Mouse (Mus musculus) forebrain, embryonic 10.5 days (tissue): ENCODE results near the gene Ggnbp2. TPM values are rescaled to one million over a fixed set of nuclear protein-coding genes. Genes with fewer than 3 reads are reported as not detected.
A peak's percentile ranks its signal among the peaks of the same experiment; 100 is the strongest.

Experiments
- DNase-seq: peaks from one replicate; pipeline ENCODE4 v3.0.0-alpha.2; 2017; ENCODE audit warnings: low spot score; ENCODE audit errors: extremely low spot score
- H3K27ac ChIP-seq: fragments of 300-500 bp; sonication (generic); 2 replicates; pipeline ENCODE4 v1.5.1; 2016; ENCODE audit warnings: mild to moderate bottlenecking
- H3K27me3 ChIP-seq: fragments of 300-500 bp; sonication (generic); 2 replicates; pipeline ENCODE4 v1.6.1; 2016; ENCODE audit warnings: mild to moderate bottlenecking; ENCODE audit not compliant: poor library complexity, severe bottlenecking
- H3K36me3 ChIP-seq: fragments of 300-500 bp; sonication (generic); replicated peaks from 2 replicates; pipeline ENCODE4 v1.6.1; 2016; ENCODE audit warnings: mild to moderate bottlenecking, moderate library complexity
- H3K4me1 ChIP-seq: fragments of 300-500 bp; sonication (generic); 2 replicates; pipeline ENCODE4 v1.6.1; 2016
- H3K4me3 ChIP-seq: fragments of 300-500 bp; sonication (generic); 2 replicates; pipeline ENCODE4 v1.5.1; 2016; ENCODE audit warnings: mild to moderate bottlenecking, moderate library complexity
- H3K9me3 ChIP-seq: fragments of 300-500 bp; sonication (generic); 2 replicates; pipeline ENCODE4 v1.6.1; 2016; ENCODE audit warnings: mild to moderate bottlenecking, moderate library complexity
- WGBS: fragments of 180-500 bp; shearing (Covaris S2); methylation state at CpG from one replicate; pipeline ENCODE4 v1.1.7; 2016; 5-methylcytosine and 5-hydroxymethylcytosine counted together
- microRNA-seq: library from miRNA; unstranded; fragments of <30 nt; microRNA quantifications from one replicate; pipeline ENCODE4, GENCODE M21; 2017
- polyA plus RNA-seq: library from polyadenylated mRNA; unstranded; fragments of >200 nt; fragmentation: Nextera tagmentation; extraction: Ambion mirVana; gene quantifications from 2 replicates; pipeline ENCODE4 v1.2.1, GENCODE M21; 2016

Ggnbp2 gene
- polyA plus RNA-seq, 1 experiment from 2014 or later = 52.3 TPM

DNA sequence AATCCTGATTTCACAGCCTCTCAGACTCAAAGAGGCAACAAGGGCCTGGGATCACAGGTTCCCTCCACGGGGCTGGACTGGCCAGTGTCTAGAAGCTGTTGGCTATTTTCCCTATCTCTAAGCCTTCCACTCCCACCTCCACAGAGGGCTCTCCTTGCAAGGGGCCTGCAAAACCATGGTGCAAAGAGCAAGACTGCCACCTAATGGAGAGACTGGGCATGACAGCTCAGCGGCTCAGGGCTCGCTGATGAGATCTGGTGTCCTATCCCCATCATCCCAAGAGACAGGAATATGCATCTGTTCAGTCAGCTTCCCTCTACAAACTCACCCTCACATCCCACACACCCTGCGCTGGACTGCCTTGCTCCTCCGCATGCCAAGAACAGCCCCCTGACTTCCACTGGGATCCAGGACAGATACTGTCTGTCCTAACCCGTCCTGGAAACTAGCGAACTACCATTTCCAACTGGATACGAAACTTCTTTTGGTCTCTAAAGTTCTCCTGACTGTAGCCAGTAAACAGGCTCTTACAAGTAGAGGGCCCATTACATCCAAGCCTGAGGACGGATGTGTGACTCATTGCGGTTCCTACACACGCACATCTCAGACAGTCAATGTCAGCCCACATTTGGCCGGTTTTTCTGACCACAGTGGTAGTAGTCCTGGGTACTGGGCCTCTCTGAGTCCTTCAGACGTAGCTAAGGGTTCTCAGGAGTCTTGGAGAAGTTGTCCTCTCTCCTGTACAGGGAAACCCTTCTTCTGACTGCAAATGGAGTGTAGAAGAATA, 56.7 kb downstream of the Ggnbp2 start:
- no peak overlapping the region for H3K4me3 ChIP-seq
- H3K36me3 ChIP-seq = 0 out of 2 replicates have a peak, but pooled peaks cover 3% of the 10 kb centered on the region
- H3K27ac ChIP-seq = no peak overlapping the region
- peak; percentile 82 for DNase-seq
- H3K4me1 ChIP-seq = peaks cover 19% of the 10 kb centered on the region
- H3K27me3 ChIP-seq = no peaks in the 10 kb centered on the region
- H3K9me3 ChIP-seq = no peaks in the 10 kb centered on the region
- 59% methylated on average over 13 of the region's 13 CpGs for WGBS

DNA sequence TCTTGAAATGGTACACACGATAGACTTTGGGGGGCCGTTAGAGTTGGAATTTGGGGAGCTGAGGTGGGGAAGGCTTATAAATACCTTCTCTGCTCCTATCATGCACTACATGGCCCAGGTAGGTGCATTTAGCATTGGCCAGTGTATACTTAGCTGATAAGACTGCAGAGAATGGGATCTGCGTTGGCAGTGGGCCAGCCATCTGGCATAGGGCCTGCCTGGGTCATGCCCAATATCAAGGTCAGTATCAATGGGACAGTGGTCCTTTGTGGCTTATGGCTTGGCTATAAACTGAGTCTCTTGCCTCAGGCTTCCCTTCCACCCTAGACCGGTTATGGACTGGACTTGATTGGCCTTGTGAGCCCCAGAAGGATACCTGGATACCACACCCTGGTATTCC, 66.2 kb downstream of the Ggnbp2 start:
- Histone ChIP-seq H3K27ac (no peak overlapping the region), H3K36me3 (no peaks in the 10 kb centered on the region), H3K4me3 (no peak overlapping the region), H3K27me3 (no peaks in the 10 kb centered on the region), H3K4me1 (no peaks in the 10 kb centered on the region), H3K9me3 (no peaks in the 10 kb centered on the region)
- DNase-seq = no peak
- 94% methylated on average over 4 of the region's 4 CpGs for WGBS

DNA sequence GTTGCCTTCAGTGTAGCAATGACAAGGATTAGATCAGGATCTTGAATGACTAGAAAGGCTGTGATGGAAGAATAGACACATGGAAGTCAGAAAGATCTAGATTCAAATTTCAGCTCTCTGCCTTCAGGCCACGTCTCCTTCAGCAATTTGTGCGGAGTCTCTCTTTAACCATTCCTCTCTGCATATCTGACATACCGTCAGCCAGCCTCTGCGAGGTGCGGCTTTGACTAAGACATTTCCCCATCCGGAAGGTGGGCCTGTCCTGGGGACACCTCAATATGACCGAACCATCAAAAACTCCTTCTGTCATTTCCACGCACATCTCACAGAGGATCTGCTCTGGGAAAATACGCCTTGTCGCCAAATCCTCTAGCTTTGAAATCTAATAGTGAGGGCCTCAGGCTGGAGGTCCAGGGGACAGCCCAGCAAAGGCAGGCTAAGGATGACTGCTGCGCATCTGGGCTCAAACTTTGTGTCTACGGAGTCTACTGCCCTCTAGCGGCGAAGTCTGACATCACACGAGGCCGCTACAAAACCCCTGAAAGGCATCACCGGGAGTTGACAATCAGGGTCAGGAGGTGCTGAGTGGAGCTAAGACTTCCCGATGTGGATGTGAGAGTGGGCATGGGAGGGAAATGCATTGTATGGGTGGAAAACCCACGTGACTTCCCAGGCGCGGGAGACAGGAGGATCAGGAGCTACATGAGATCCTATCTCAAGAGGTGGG, 72.8 kb downstream of the Ggnbp2 start:
- H3K9me3 ChIP-seq = no peaks in the 10 kb centered on the region
- 20% methylated on average over 21 of the region's 21 CpGs for WGBS

DNA sequence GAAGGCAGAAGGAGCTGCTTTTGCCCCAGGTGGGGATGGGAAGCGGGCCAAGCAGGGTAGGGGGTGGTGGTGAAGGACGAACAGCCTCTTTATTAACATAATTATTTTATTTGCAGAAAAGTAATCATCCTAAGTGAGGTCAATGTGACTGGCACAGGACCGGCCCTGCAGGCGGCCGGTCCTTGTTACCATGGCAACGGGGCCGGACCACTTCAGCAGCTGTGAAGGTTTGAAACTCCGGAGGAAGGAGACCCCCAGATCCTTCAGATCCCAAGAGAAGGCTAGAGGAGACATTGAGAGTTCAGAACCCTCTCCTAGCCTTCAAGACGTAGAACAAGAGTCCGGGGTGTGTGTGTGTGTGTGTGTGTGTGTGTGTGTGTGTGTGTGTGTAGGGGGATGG, 73.6 kb downstream of the Ggnbp2 start:
- Histone ChIP-seq H3K27ac (no peak overlapping the region), H3K27me3 (peaks cover 51% of the 10 kb centered on the region), H3K4me1 (peaks cover 21% of the 10 kb centered on the region), H3K36me3 (no peaks in the 10 kb centered on the region), H3K4me3 (no peak overlapping the region), H3K9me3 (no peaks in the 10 kb centered on the region)
- DNase-seq = no peak
- 43% methylated on average over 10 of the region's 10 CpGs for WGBS

More for the DNA sequence above, 72.8 kb downstream of the Ggnbp2 start:
- H3K27ac ChIP-seq = no peak overlapping the region
- DNase-seq = peak; percentile 86
- H3K4me3 ChIP-seq = no peak overlapping the region
- peaks cover 44% of the 10 kb centered on the region for H3K27me3 ChIP-seq
- H3K36me3 ChIP-seq = no peaks in the 10 kb centered on the region
- H3K4me1 ChIP-seq = peaks cover 21% of the 10 kb centered on the region

DNA sequence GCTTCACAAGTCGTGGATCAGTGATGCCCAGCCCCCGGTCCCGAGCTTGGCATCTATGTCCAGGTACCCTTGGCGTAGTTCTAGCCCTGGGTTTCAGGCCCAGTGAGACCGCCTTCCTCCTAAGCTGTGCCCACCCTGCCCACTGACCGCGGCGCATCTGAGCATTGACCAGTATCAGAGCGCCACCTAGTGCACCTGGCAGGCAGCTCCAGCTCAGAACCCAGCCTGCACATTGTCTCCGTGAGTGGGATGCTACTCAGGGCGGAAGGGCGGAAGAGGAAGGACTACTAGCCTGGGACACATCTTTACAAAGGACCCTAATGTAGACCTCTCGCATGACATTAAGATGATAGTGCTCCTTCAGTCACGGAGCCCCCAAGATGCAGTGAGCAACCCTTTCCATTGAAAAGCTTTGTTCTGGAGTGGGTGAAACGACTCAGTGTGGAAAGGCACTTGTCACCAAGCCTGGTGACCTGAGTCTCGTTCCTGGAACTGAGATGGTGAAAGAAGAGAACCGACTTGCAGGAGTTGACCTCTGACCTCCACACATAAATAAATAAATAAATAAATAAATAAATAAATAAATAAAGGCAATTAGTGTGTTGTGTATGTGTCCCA, 76.0 kb downstream of the Ggnbp2 start:
- 0 out of 2 replicates have a peak overlapping the region, but pooled peaks have one; percentile 12 for H3K27ac ChIP-seq
- H3K27me3 ChIP-seq = peaks cover 67% of the 10 kb centered on the region
- H3K4me3 ChIP-seq = peak overlapping the region; percentile 26
- H3K9me3 ChIP-seq = no peaks in the 10 kb centered on the region
- 13% methylated on average over 17 of the region's 17 CpGs for WGBS
- peak; percentile 84 for DNase-seq
- peaks cover 32% of the 10 kb centered on the region for H3K4me1 ChIP-seq
- H3K36me3 ChIP-seq = no peaks in the 10 kb centered on the region

DNA sequence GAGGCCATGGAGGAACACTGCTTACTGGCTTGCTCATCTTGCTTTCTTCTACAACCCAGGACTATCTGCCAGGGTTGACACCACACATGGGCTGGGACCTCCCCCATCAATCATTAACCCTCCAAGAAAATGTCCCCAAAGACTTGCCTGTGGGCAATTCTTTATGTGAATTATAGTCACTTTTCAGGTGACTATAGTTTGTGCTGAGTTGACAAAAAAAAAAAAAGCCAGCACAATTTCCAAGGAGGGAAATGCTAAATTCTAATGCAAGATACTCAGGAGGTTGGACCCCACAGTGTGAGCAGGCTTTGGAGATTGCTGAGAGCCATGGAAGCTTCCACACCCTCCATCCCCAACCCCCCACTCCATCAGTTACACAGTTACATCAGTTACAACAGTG, 77.1 kb downstream of the Ggnbp2 start:
- Histone ChIP-seq H3K4me3 (no peak overlapping the region), H3K27me3 (peaks cover 69% of the 10 kb centered on the region), H3K27ac (no peak overlapping the region), H3K9me3 (no peaks in the 10 kb centered on the region), H3K36me3 (no peaks in the 10 kb centered on the region), H3K4me1 (peaks cover 41% of the 10 kb centered on the region)
- no peak for DNase-seq

DNA sequence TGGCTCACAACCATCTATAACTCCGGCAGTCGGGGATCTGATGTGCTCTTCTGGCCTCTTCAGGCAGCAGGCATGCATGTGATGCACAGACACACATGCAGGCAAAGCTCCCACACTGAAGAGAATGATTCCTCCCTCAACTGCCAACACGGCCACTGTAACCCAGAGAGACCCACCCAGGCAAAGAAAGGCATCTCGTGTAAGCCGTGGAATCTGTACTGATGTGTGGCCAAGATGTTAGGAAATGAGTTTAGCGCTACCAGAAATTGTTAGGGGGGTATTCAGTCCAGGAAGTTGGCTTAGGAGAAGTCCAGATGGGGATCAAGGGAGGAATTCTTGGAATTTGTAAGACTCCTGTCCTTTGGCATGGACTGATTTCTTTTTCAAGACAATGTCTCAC, 80.2 kb downstream of the Ggnbp2 start:
- no peaks in the 10 kb centered on the region for H3K9me3 ChIP-seq
- H3K27ac ChIP-seq = no peak overlapping the region; the same call in 1 of the 2 replicates
- no peak for DNase-seq
- no peaks in the 10 kb centered on the region for H3K36me3 ChIP-seq
- peaks cover 32% of the 10 kb centered on the region for H3K4me1 ChIP-seq
- H3K27me3 ChIP-seq = peaks cover 44% of the 10 kb centered on the region
- 75% methylated on average over 6 of the region's 6 CpGs for WGBS
- H3K4me3 ChIP-seq = no peak overlapping the region

Small RNA genes lying within 50 kb of the gene (microRNA-seq; reads per million reads assigned to microRNA genes)
- gene Gm23564 = not detected

Other genes with a start within 250 kb of the Ggnbp2 start
- 12.3 and 14.9 TPM in 2 replicates for gene Mrm1, start 51.3 kb downstream of the Ggnbp2 start, polyA plus RNA-seq
- gene Dhrs11, start 41.8 kb downstream of the Ggnbp2 start, polyA plus RNA-seq = 13.4 and 16.9 TPM in 2 replicates
- gene Myo19, start 9.3 kb upstream of the Ggnbp2 start, polyA plus RNA-seq = 11.0 and 12.3 TPM in 2 replicates
- 3.1 and 3.5 TPM in 2 replicates for gene Pigw, start 9.5 kb upstream of the Ggnbp2 start, polyA plus RNA-seq
- 97.6 and 99.8 TPM in 2 replicates for gene Znhit3, start 45.5 kb upstream of the Ggnbp2 start, polyA plus RNA-seq
- gene Car4, start 87.0 kb upstream of the Ggnbp2 start, polyA plus RNA-seq = 3.7 and 3.8 TPM in 2 replicates